Mouse (Mus musculus): ENCODE measurements around the gene Calhm2.

GRCm38 (mm10) chr19:47118634-47119033, 19.5 kb downstream of the Calhm2 start:
- TF ChIP-seq CHD2 (IDR thresholded peaks at IDR 0.05; ENCODE audit: low read depth, low read length) (no peak), MAFK (IDR thresholded peaks at IDR 0.05; ENCODE audit: insufficient read depth, low read depth, low read length) (no peak), ZNF384 (IDR thresholded peaks at IDR 0.05; ENCODE audit: low read depth, low read length) (no peak)
